In genomic region chr12:73821176-73821575, GRCm38 (mm10) we compare ENCODE assay signal across 22 mouse cellular contexts.
DNase-seq lines count a peak whose midpoint lies in the region; ATAC-seq and TF ChIP-seq lines count a peak whose summit lies in the region.
"Had no signal": no experiment of that assay in that cellular context is flagged by ENCODE, and none has a peak within 500 bp of the region (broad histone marks: within the 10 kb centered on the region; RNA-seq: fewer than 3 reads in every experiment).

No protein-coding gene starts in this region.

- WGBS in kidney, embryonic 15.5 days: 47% methylated on average over 4 of the region's 4 CpGs
- WGBS in kidney, postnatal 0 days: 42% methylated on average over 4 of the region's 4 CpGs
- WGBS in heart, adult 2 months: 91% methylated on average over 4 of the region's 4 CpGs

- TF ChIP-seq CTCF in kidney, postnatal 0 days (IDR thresholded peaks at IDR 0.05; ENCODE audit: low read depth): no peak
- TF ChIP-seq CTCF in heart, adult 2 months (IDR thresholded peaks at IDR 0.05): no peak

- H3K4me3 ChIP-seq in kidney, embryonic 15.5 days (replicated peaks): no peak overlapping the region
- no peak overlapping the region for H3K4me3 ChIP-seq in kidney, postnatal 0 days (replicated peaks; ENCODE audit: low read depth, low read length)
- no peak overlapping the region for H3K4me3 ChIP-seq in heart, adult 2 months
- H3K4me3 ChIP-seq: embryonic facial prominence, embryonic 13.5 days; embryonic facial prominence, embryonic 15.5 days; erythroblast, embryonic 14.5 days; forebrain, embryonic 10.5 days; forebrain, embryonic 12.5 days had no signal

- H3K79me2 ChIP-seq in heart, adult 2 months (replicated peaks; ENCODE audit: control insufficient read depth, insufficient read depth, low read length): no peaks in the 10 kb centered on the region

- H3K4me1 ChIP-seq in kidney, embryonic 15.5 days: no peaks in the 10 kb centered on the region
- no peaks in the 10 kb centered on the region for H3K4me1 ChIP-seq in kidney, postnatal 0 days (replicated peaks; ENCODE audit: insufficient read depth, low read length)
- no peaks in the 10 kb centered on the region for H3K4me1 ChIP-seq in heart, adult 2 months (ENCODE audit: control insufficient read depth, insufficient read depth, low read length)
- H3K4me1 ChIP-seq: embryonic facial prominence, embryonic 13.5 days; embryonic facial prominence, embryonic 15.5 days; forebrain, embryonic 10.5 days; forebrain, embryonic 12.5 days had no signal

- intact Hi-C loops in heart, adult 2 months (cut with DNase I): no loop called here

- TF ChIP-seq POLR2A in heart, adult 2 months (IDR thresholded peaks at IDR 0.05; ENCODE audit: insufficient read depth, low read depth, low read length): no peak

- no peaks in the 10 kb centered on the region for H3K36me3 ChIP-seq in kidney, embryonic 15.5 days
- H3K36me3 ChIP-seq in kidney, postnatal 0 days (ENCODE audit: insufficient read depth, low read length): no peaks in the 10 kb centered on the region
- no peaks in the 10 kb centered on the region for H3K36me3 ChIP-seq in heart, adult 2 months (ENCODE audit: control insufficient read depth, insufficient read depth, low read length)
- H3K36me3 ChIP-seq: embryonic facial prominence, embryonic 13.5 days; embryonic facial prominence, embryonic 15.5 days; forebrain, embryonic 10.5 days; forebrain, embryonic 12.5 days had no signal

- H3K4me2 ChIP-seq in kidney, embryonic 15.5 days: no peak overlapping the region
- H3K4me2 ChIP-seq in kidney, postnatal 0 days (ENCODE audit: low read length): no peak overlapping the region
- H3K4me2 ChIP-seq: embryonic facial prominence, embryonic 13.5 days; embryonic facial prominence, embryonic 15.5 days; forebrain, embryonic 12.5 days had no signal

- no peak overlapping the region for H3K27ac ChIP-seq in kidney, embryonic 15.5 days
- H3K27ac ChIP-seq in kidney, postnatal 0 days: no peak overlapping the region
- H3K27ac ChIP-seq in heart, adult 2 months: no peak overlapping the region
- H3K27ac ChIP-seq: embryonic facial prominence, embryonic 13.5 days; embryonic facial prominence, embryonic 15.5 days; forebrain, embryonic 10.5 days; forebrain, embryonic 12.5 days had no signal

- H3K9me3 ChIP-seq in kidney, embryonic 15.5 days (replicated peaks): no peaks in the 10 kb centered on the region
- H3K9me3 ChIP-seq in kidney, postnatal 0 days (replicated peaks; ENCODE audit: low read length): no peaks in the 10 kb centered on the region
- H3K9me3 ChIP-seq: embryonic facial prominence, embryonic 13.5 days; embryonic facial prominence, embryonic 15.5 days; forebrain, embryonic 10.5 days; forebrain, embryonic 12.5 days had no signal

- H3K9ac ChIP-seq in kidney, embryonic 15.5 days: no peak overlapping the region
- no peak overlapping the region for H3K9ac ChIP-seq in kidney, postnatal 0 days (ENCODE audit: low read depth, low read length)
- no peak overlapping the region for H3K9ac ChIP-seq in heart, adult 2 months (ENCODE audit: low read depth, low read length)
- H3K9ac ChIP-seq: embryonic facial prominence, embryonic 13.5 days; embryonic facial prominence, embryonic 15.5 days; forebrain, embryonic 12.5 days had no signal

- TF ChIP-seq EP300 in heart, adult 2 months (IDR thresholded peaks at IDR 0.05; ENCODE audit: insufficient read depth, low read depth, low read length): no peak

- no peak for DNase-seq in kidney, postnatal 10 days
- peak; percentile 14 for DNase-seq in kidney, postnatal 0 days (ENCODE audit: low spot score)
- DNase-seq in kidney, postnatal 4 days: no peak
- no peak for DNase-seq in heart, adult 2 months
- DNase-seq: adrenal gland, adult 2 months; adrenal gland, postnatal 10 days; adrenal gland, postnatal 25 days; cerebellum, adult 11 months; cerebellum, adult 18-20 months; cerebellum, adult 8-10 months; cerebellum, adult 9-11 months; cerebellum, postnatal 14 days; cerebellum, postnatal 36 days; embryo, embryonic 11 days had no signal

- peak; percentile 71; the same call in 1 of the 2 replicates for ATAC-seq in kidney, embryonic 15.5 days (replicated peaks; ENCODE audit: low FRiP score)
- ATAC-seq in kidney, postnatal 0 days (replicated peaks; ENCODE audit: low FRiP score, low read depth): no peak
- peak; percentile 61 for ATAC-seq in granulocyte monocyte progenitor cell, adult 5-6 weeks (replicated peaks; ENCODE audit: poor library complexity, severe bottlenecking)
- ATAC-seq: forebrain, embryonic 14.5 days had no signal

- H3K27me3 ChIP-seq in kidney, embryonic 15.5 days: no peaks in the 10 kb centered on the region
- no peaks in the 10 kb centered on the region for H3K27me3 ChIP-seq in kidney, postnatal 0 days (ENCODE audit: insufficient read depth, low read length)
- no peaks in the 10 kb centered on the region for H3K27me3 ChIP-seq in heart, adult 2 months (ENCODE audit: control insufficient read depth, insufficient read depth, low read length)
- H3K27me3 ChIP-seq: embryonic facial prominence, embryonic 13.5 days; embryonic facial prominence, embryonic 15.5 days; forebrain, embryonic 12.5 days had no signal
